Mouse (Mus musculus) testis, adult 2 months (tissue): ENCODE data around the gene Ice1. TPM values are rescaled to one million over a fixed set of nuclear protein-coding genes. Genes with fewer than 3 reads are reported as not detected.

ENCODE experiments used
- H3K27ac ChIP-seq: fragments of 200-500 bp; 2 replicates; pipeline ENCODE4 v1.5.1; 2012; ENCODE audit warnings: low read depth, low read length; ENCODE audit not compliant: control insufficient read depth, insufficient read depth
- H3K27me3 ChIP-seq: fragments of 200-500 bp; 2 replicates; pipeline ENCODE4 v1.6.1; 2012; ENCODE audit warnings: mild to moderate bottlenecking, low read length, moderate library complexity; ENCODE audit not compliant: control insufficient read depth, insufficient read depth
- H3K36me3 ChIP-seq: fragments of 200-500 bp; 2 replicates; pipeline ENCODE4 v1.6.1; 2012; ENCODE audit warnings: mild to moderate bottlenecking, low read length; ENCODE audit not compliant: control insufficient read depth, insufficient read depth
- H3K4me1 ChIP-seq: fragments of 200-500 bp; 2 replicates; pipeline ENCODE4 v1.6.1; 2012; ENCODE audit warnings: low read length; ENCODE audit not compliant: control insufficient read depth, insufficient read depth
- H3K4me3 ChIP-seq: fragments of 200-500 bp; 2 replicates; pipeline ENCODE4 v1.5.1; 2012; ENCODE audit warnings: low read depth, mild to moderate bottlenecking, low read length, moderate library complexity, mixed read lengths; ENCODE audit not compliant: control insufficient read depth
- CTCF ChIP-seq: fragments of 200-500 bp; IDR thresholded peaks from 2 replicates; pipeline ENCODE4 v1.5.1; 2012; ENCODE audit warnings: low read depth, mild to moderate bottlenecking, inconsistent platforms, low read length, moderate library complexity; ENCODE audit not compliant: control insufficient read depth, insufficient read depth, insufficient replicate concordance
- POLR2A ChIP-seq: fragments of 200-500 bp; IDR thresholded peaks from 2 replicates; pipeline ENCODE4 v1.6.1; 2012; ENCODE audit warnings: low read depth, mild to moderate bottlenecking, inconsistent platforms, low read length, moderate library complexity; ENCODE audit not compliant: control insufficient read depth
- polyA plus RNA-seq: library from polyadenylated mRNA; depleted of rRNA; stranded (reverse); fragments of >200 nt; gene quantifications from 2 replicates; pipeline ENCODE4 v1.2.3, GENCODE M21; 2012

Gene Ice1
- polyA plus RNA-seq, 1 experiment = 22.2 TPM

GRCm38 (mm10) chr13:70654091-70654770, 16.8 kb upstream of the Ice1 start:
- Histone ChIP-seq H3K27ac (no peak overlapping the region), H3K4me3 (no peak overlapping the region), H3K27me3 (no peaks in the 10 kb centered on the region), H3K4me1 (no peaks in the 10 kb centered on the region), H3K36me3 (no peaks in the 10 kb centered on the region)
- TF ChIP-seq CTCF (no peak), POLR2A (no peak)

- Histone ChIP-seq H3K27me3 (no peaks in the 10 kb centered on the region), H3K27ac (no peak overlapping the region), H3K4me1 (no peaks in the 10 kb centered on the region), H3K36me3 (no peaks in the 10 kb centered on the region), H3K4me3 (no peak overlapping the region)
- TF ChIP-seq CTCF (no peak), POLR2A (no peak)
These were observed 16.0 kb upstream of the Ice1 start for GRCm38 (mm10) chr13:70653457-70653856.

DNA sequence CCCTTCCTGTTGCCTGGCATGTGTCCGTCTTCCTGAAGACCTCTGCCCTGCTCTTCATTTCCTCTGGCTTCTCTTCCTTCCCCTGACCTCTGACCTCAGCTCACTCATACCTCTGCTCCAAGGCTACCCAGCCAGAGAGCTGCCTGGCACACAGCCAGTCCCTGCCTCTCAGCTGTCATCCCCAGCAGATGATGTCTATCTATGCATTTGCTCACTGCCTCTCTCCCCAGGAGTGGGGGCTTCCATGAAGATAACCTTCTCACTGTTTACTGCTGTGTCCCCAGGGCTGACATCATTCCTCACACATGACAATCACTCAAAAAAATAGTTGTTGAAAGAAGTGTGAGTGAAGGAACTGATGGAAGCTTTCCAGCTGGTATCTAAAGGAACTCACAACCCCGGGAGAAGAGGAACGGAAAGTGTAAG, 12.6 kb upstream of the Ice1 start:
- Histone ChIP-seq H3K27ac (no peak overlapping the region), H3K27me3 (no peaks in the 10 kb centered on the region), H3K4me3 (no peak overlapping the region), H3K4me1 (no peaks in the 10 kb centered on the region), H3K36me3 (no peaks in the 10 kb centered on the region)
- TF ChIP-seq POLR2A (no peak), CTCF (no peak)

- Histone ChIP-seq H3K4me1 (no peaks in the 10 kb centered on the region), H3K4me3 (no peak overlapping the region), H3K27me3 (no peaks in the 10 kb centered on the region), H3K36me3 (no peaks in the 10 kb centered on the region), H3K27ac (no peak overlapping the region)
- TF ChIP-seq CTCF (no peak), POLR2A (no peak)
These were observed 8.6 kb upstream of the Ice1 start for GRCm38 (mm10) chr13:70645968-70646505.

DNA sequence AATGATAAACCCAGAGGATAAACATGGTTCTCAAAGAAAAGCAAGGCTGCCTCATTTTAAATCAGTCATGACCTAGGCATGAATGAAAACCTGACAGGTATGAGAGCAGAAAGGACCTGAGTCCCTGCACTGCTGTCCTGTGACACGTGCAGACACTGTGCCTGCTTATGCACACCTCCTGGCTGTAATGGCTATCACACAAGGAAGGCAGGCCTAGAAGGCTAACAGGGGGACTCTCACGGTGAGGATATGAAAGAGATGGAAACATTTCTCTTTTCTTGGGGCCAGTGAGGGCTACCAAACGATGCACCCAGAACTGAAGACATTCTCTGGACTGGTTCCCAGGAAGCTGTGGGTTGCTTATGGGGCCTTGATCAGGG, 6.6 kb upstream of the Ice1 start:
- Histone ChIP-seq H3K4me3 (no peak overlapping the region), H3K4me1 (no peaks in the 10 kb centered on the region), H3K27me3 (no peaks in the 10 kb centered on the region), H3K27ac (no peak overlapping the region), H3K36me3 (no peaks in the 10 kb centered on the region)
- no peak for TF ChIP-seq POLR2A
- TF ChIP-seq CTCF = no peak

- Histone ChIP-seq H3K27me3 (no peaks in the 10 kb centered on the region), H3K27ac (no peak overlapping the region), H3K4me3 (no peak overlapping the region), H3K36me3 (no peaks in the 10 kb centered on the region), H3K4me1 (no peaks in the 10 kb centered on the region)
- TF ChIP-seq POLR2A (no peak), CTCF (peak; percentile 24; the same call in 1 of the 2 replicates)
These were observed 6.1 kb upstream of the Ice1 start for GRCm38 (mm10) chr13:70643408-70644082.

GRCm38 (mm10) chr13:70641941-70642340, 4.5 kb upstream of the Ice1 start:
- Histone ChIP-seq H3K4me3 (no peak overlapping the region), H3K4me1 (peaks cover 2% of the 10 kb centered on the region; the same call in 1 of the 2 replicates), H3K27me3 (no peaks in the 10 kb centered on the region), H3K36me3 (no peaks in the 10 kb centered on the region), H3K27ac (no peak overlapping the region)
- TF ChIP-seq POLR2A (no peak), CTCF (no peak)

GRCm38 (mm10) chr13:70641381-70641780, 3.9 kb upstream of the Ice1 start:
- Histone ChIP-seq H3K27ac (no peak overlapping the region), H3K36me3 (no peaks in the 10 kb centered on the region), H3K27me3 (no peaks in the 10 kb centered on the region), H3K4me3 (no peak overlapping the region), H3K4me1 (peaks cover 7% of the 10 kb centered on the region)
- TF ChIP-seq CTCF = no peak
